Mouse (Mus musculus): ENCODE data around the gene Samhd1. TPM values are rescaled to one million over a fixed set of nuclear protein-coding genes. Genes with fewer than 3 reads are reported as not detected.

Samhd1 gene
- polyA plus RNA-seq, 1 experiment from 2014 or later = 32.7 TPM

DNA sequence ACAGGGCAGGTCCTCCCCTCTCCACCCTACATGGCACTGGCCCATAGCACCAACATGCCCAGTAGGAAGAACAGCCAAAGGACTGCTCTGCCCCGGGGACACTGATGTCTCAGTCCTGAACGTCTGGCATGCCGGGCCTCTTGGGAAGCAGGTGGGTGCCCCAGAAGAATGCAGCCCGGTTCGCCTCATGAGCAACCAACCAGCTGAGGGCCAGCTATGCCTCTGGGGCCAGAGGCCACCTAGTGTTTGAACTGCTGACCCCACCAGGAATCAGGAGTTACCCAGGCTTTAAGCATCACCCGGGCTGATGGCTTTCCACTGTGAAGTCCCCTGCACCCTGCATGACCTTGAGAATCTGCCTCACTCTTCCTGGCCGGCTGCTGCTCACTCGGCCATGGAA lies 82.6 kb downstream of the Samhd1 start:
- H3K4me3 ChIP-seq (ENCODE audit: low read length) = no peak overlapping the region
- no peaks in the 10 kb centered on the region for H3K4me1 ChIP-seq (ENCODE audit: control insufficient read depth, insufficient read depth, low read length)
- H3K27me3 ChIP-seq (ENCODE audit: control insufficient read depth, insufficient read depth, low read length) = no peaks in the 10 kb centered on the region
- no peak overlapping the region for H3K9ac ChIP-seq (ENCODE audit: low read depth, low read length)
- no peak overlapping the region for H3K4me2 ChIP-seq (replicated peaks; ENCODE audit: low read depth, low read length)
- no peak overlapping the region for H3K27ac ChIP-seq (ENCODE audit: low read depth, low read length)
- H3K36me3 ChIP-seq (ENCODE audit: control insufficient read depth, insufficient read depth, low read length) = peaks cover 62% of the 10 kb centered on the region
- no peak for ATAC-seq (ENCODE audit: low FRiP score, low TSS enrichment)
- WGBS = 46% methylated on average over 8 of the region's 8 CpGs
- no peaks in the 10 kb centered on the region for H3K9me3 ChIP-seq (ENCODE audit: control insufficient read depth, low read length)

DNA sequence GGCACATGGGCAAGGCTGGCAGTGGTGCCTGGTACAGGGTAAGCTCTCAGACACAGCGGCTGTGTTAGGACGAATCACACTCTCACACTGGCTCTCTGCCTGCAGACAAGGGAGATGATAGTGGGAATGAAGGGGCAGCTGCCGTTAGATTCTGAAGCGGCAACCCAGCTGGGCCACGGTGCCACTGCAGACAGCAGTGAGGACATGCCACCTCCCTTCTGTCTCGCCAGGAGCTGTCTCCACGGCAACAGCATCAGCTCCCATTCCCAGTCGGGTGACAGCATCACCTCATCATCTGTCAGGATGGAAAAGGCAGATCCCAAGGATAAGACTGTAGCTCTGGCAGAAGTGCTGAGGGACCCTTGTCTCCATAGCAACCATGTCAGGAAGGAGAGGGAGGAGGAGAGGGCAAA lies 85.2 kb downstream of the Samhd1 start:
- Histone ChIP-seq H3K4me1 (ENCODE audit: control insufficient read depth, insufficient read depth, low read length) (no peaks in the 10 kb centered on the region), H3K36me3 (ENCODE audit: control insufficient read depth, insufficient read depth, low read length) (peaks cover 69% of the 10 kb centered on the region), H3K9ac (ENCODE audit: low read depth, low read length) (no peak overlapping the region), H3K27ac (ENCODE audit: low read depth, low read length) (no peak overlapping the region), H3K27me3 (ENCODE audit: control insufficient read depth, insufficient read depth, low read length) (no peaks in the 10 kb centered on the region), H3K9me3 (ENCODE audit: control insufficient read depth, low read length) (peaks cover 4% of the 10 kb centered on the region; the same call in 1 of the 2 replicates), H3K4me2 (replicated peaks; ENCODE audit: low read depth, low read length) (no peak overlapping the region), H3K4me3 (ENCODE audit: low read length) (no peak overlapping the region)
- WGBS = 72% methylated on average over 8 of the region's 8 CpGs
- no peak for ATAC-seq (ENCODE audit: low FRiP score, low TSS enrichment)

DNA sequence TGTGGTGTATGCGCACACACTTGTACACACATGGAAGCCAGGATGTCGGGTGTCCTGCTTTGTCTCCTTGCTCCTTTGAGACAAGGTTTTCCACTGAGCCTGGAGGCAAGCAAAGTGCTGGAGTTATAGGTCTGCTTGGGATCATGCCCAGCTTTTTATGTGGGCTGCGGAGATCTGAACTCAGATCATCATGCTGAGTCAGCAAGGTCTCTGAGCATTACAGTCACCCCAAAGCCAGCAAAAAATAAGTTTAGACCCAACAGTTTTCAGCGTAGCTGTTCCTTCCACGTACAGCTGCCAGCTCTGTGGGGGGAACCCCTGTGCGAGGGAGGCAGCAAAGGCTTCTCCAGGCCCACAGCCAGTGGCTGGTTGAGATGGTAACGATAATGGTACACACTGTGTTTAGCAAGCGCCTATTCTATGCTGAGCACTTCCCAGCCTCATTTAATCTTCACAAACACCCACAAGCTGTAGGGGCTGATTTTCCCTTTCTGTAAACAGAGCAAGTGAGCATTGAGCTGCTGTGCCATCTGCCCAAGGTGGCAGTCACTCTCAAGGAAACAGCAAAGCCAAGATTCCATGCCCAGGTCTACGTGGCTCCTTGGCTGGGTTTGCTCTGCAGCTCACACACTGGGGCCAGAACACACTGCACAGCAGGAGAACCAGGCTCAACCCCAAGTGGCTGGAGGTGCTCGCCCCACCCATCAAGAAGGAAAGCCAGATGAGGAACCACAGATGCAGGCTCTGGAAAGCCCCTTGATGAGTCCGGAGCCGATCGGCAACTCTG lies 86.5 kb downstream of the Samhd1 start:
- no peak overlapping the region for H3K9ac ChIP-seq (ENCODE audit: low read depth, low read length)
- H3K9me3 ChIP-seq (ENCODE audit: control insufficient read depth, low read length) = peaks cover 4% of the 10 kb centered on the region; the same call in 1 of the 2 replicates
- no peak overlapping the region for H3K4me3 ChIP-seq (ENCODE audit: low read length)
- no peak overlapping the region for H3K27ac ChIP-seq (ENCODE audit: low read depth, low read length)
- ATAC-seq (ENCODE audit: low FRiP score, low TSS enrichment) = no peak
- H3K36me3 ChIP-seq (ENCODE audit: control insufficient read depth, insufficient read depth, low read length) = peaks cover 75% of the 10 kb centered on the region
- no peak overlapping the region for H3K4me2 ChIP-seq (replicated peaks; ENCODE audit: low read depth, low read length)
- 92% methylated on average over 13 of the region's 13 CpGs for WGBS
- no peaks in the 10 kb centered on the region for H3K27me3 ChIP-seq (ENCODE audit: control insufficient read depth, insufficient read depth, low read length)
- no peaks in the 10 kb centered on the region for H3K4me1 ChIP-seq (ENCODE audit: control insufficient read depth, insufficient read depth, low read length)

Other genes with a start within 250 kb of the Samhd1 start
- 0.23 and 0.24 TPM in 2 replicates for gene Sla2, start 248.1 kb downstream of the Samhd1 start, polyA plus RNA-seq (2014; fragmentation: Nextera tagmentation; extraction: Ambion mirVana)
- gene Ndrg3, start 143.2 kb downstream of the Samhd1 start, polyA plus RNA-seq (2014; fragmentation: Nextera tagmentation; extraction: Ambion mirVana) = 31.9 and 44.1 TPM in 2 replicates
- gene Dsn1, start 128.1 kb downstream of the Samhd1 start, polyA plus RNA-seq (2014; fragmentation: Nextera tagmentation; extraction: Ambion mirVana) = 30.8 and 43.8 TPM in 2 replicates
- 6.3 and 6.4 TPM in 2 replicates for gene Soga1, start 56.0 kb downstream of the Samhd1 start, polyA plus RNA-seq (2014; fragmentation: Nextera tagmentation; extraction: Ambion mirVana)
- 0.38 TPM in 1 of 2 replicates, not detected in the other for gene Tldc2, start 48.2 kb downstream of the Samhd1 start, polyA plus RNA-seq (2014; fragmentation: Nextera tagmentation; extraction: Ambion mirVana)
- 26.7 and 29.7 TPM in 2 replicates for gene Rbl1, start 69.3 kb upstream of the Samhd1 start, polyA plus RNA-seq (2014; fragmentation: Nextera tagmentation; extraction: Ambion mirVana)
- 202 and 311 TPM in 2 replicates for gene Rpn2, start 143.8 kb upstream of the Samhd1 start, polyA plus RNA-seq (2014; fragmentation: Nextera tagmentation; extraction: Ambion mirVana)
- gene Mroh8, start 144.3 kb upstream of the Samhd1 start, polyA plus RNA-seq (2014; fragmentation: Nextera tagmentation; extraction: Ambion mirVana) = 0.26 and 0.89 TPM in 2 replicates
- gene Ghrh, start 212.2 kb upstream of the Samhd1 start, polyA plus RNA-seq (2014; fragmentation: Nextera tagmentation; extraction: Ambion mirVana) = not detected in 2 replicates
- gene Manbal, start 232.3 kb upstream of the Samhd1 start, polyA plus RNA-seq (2014; fragmentation: Nextera tagmentation; extraction: Ambion mirVana) = 38.2 and 62.2 TPM in 2 replicates

All from kidney, embryonic 14.5 days (tissue).